Mouse (Mus musculus) macrophage (primary cell): ENCODE measurements around the gene Rufy1. TPM values are rescaled to one million over a fixed set of nuclear protein-coding genes. Genes with fewer than 3 reads are reported as not detected.
"Not testable (repeated sequence)": the region's sequence is repeated elsewhere in the genome, so short reads cannot be mapped to it uniquely, and the experiment has no call there.

Experiments used
- H3K27ac ChIP-seq: fragments of 350-480 bp; formaldehyde crosslinking; 2 replicates; pipeline ENCODE4 v1.9.0; 2021
- H3K36me3 ChIP-seq: fragments of 350-480 bp; formaldehyde crosslinking; 2 replicates; pipeline ENCODE4 v1.9.0; 2021; ENCODE audit errors: inconsistent target
- H3K4me3 ChIP-seq: fragments of 350-480 bp; formaldehyde crosslinking; 2 replicates; pipeline ENCODE4 v1.9.0; 2021; ENCODE audit errors: inconsistent target
- H3K79me2 ChIP-seq: fragments of 350-480 bp; formaldehyde crosslinking; 2 replicates; pipeline ENCODE4 v1.9.0; 2021; ENCODE audit errors: inconsistent target
- WGBS: methylation state at CpG from one replicate; pipeline ENCODE4 v1.1.7; 2026; ENCODE audit warnings: inconsistent platforms; ENCODE audit not compliant: missing documents; 5-methylcytosine and 5-hydroxymethylcytosine counted together
- polyA plus RNA-seq: library from polyadenylated mRNA; stranded (reverse); fragments of 250-400 nt; gene quantifications from 3 replicates; pipeline ENCODE4 v1.2.4, GENCODE M21; 2018; ENCODE audit warnings: inconsistent platforms

Gene Rufy1
- polyA plus RNA-seq, 1 experiment from 2014 or later: 75.9 TPM

DNA sequence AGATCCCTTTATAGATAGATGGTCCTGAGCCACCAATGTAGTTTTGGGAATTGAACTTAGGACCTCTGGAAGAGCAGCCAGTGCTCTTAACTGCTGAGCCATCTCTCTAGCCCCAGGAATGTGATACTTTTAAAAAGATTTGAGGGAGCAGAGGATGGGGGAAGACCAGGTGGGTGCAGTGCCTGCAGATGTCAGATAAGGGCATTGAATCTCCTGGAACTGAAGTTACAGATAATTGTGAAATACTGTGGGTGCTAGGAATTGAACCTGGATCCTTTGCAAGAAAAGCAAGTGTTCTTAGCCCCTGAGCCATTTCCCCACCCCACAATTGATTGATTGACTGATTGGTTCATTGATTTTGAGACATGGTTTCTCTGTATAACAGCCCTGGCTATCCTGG, 65.6 kb downstream of the Rufy1 start:
- Histone ChIP-seq H3K36me3 (no peaks in the 10 kb centered on the region), H3K4me3 (no peak overlapping the region), H3K27ac (no peak overlapping the region)

DNA sequence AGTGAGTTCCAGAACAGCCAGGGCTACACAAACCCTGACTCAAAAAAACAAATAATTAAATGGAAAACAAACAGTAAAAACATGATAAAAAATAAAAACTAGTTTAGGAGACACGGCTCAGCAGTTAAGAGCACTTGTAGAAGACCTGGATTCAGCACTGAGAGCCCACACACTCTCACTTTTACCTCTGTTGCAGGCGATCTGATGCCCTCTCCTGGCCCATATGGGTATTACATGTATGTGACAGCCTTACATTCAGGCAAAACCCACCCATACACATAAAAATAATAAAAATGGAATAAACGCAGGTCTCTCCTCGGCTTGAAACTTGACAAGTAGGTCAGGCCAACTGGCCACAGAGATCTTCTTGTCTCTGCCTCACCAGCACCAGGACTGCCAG, 66.4 kb downstream of the Rufy1 start:
- Histone ChIP-seq H3K36me3 (no peaks in the 10 kb centered on the region), H3K4me3 (no peak overlapping the region), H3K79me2 (no peaks in the 10 kb centered on the region), H3K27ac (no peak overlapping the region)
- 4% methylated on average over 4 of the region's 4 CpGs for WGBS

More for the DNA sequence above, 65.6 kb downstream of the Rufy1 start:
- H3K79me2 ChIP-seq: no peaks in the 10 kb centered on the region

DNA sequence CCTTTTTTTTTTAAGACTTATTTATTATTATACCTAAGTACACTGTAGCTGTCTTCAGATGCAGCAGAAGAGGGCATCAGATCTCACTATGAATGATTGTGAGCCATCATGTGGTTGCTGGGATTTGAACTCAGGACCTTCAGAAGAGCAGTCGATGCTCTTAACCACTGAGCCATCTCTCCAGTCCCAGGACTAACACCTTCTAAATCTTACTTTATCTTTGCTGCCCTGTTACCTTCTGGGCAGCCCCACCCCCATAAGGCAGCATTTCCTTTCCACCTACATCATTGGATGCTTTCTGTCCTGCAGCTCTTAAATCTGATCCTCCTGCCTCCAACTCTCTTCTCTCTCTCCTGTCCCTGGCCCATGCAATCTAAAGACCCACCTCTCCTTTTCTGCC, 69.6 kb downstream of the Rufy1 start:
- H3K36me3 ChIP-seq, H3K27ac ChIP-seq, H3K4me3 ChIP-seq, H3K79me2 ChIP-seq: not testable (repeated sequence)
- WGBS: 73% methylated on average over 1 of the region's 1 CpGs

DNA sequence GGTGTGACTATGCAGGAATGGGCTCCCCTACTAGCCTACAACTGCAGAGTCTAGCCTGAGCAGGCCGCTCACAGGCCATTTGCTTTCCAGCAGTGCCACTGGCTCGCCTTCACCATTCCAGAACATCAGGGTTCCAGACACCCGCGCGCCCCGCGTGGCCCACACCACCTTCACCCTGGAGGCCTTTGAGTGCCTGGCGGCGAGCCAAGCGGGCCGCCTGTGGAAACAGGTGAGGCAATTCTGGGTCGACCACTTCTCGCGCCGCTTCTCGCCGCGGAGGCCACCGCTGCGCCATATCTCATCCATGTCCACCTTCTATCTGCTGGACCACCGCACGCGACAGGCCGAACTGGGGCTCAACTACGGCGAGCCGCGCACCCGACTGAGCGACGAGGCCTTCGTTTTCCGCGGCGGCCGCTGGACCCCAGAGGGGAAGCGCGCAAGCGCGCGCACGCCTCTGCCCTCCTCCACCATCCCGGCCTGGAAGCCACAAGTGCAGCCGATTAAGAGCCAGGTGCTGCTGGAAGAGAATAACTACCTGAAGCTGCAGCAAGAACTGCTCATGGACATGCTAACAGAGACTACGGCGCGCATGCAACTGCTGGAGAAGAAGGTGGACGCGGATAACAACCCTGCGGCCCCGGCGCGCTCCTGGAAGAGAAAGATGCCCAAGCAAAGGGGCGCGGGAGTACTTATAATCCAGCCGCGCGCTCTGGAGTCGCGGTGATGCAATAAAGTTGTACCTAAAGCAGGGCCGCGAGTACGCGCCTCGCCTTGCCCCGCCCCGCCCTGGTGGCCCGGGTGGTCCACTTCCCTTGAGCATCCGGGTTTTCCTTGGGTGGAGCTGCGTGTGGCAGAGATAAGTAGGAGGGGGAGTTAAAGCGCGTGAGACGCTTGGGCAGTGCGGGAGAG, 71.7 kb downstream of the Rufy1 start:
- H3K4me3 ChIP-seq: peak overlapping the region; percentile 40
- no peaks in the 10 kb centered on the region for H3K36me3 ChIP-seq
- 6% methylated on average over 68 of the region's 74 CpGs for WGBS
- H3K79me2 ChIP-seq: no peaks in the 10 kb centered on the region
- H3K27ac ChIP-seq: no peak overlapping the region

DNA sequence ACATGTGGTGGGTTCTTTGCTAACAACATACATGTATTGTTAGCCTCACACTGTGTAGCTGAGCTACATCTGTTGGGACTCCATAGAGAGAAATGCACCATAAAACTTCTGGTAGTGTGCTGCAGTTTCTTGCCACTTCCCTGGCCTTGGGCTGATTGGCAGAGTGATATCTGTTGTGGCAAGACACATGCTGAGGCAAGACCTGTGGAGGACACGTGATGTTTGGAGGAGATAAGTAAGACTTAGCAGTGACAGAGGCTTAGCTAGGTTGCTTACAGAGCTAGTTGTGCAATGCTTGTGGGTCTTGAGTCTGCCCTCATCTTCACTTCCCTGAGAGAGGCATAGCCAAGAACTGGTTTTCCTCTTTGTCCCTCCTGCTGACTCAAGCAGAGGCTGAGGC, 75.5 kb downstream of the Rufy1 start:
- peak overlapping the region; percentile 3; the same call in 1 of the 2 replicates for H3K27ac ChIP-seq
- H3K79me2 ChIP-seq: no peaks in the 10 kb centered on the region
- 18% methylated on average over 1 of the region's 1 CpGs for WGBS

DNA sequence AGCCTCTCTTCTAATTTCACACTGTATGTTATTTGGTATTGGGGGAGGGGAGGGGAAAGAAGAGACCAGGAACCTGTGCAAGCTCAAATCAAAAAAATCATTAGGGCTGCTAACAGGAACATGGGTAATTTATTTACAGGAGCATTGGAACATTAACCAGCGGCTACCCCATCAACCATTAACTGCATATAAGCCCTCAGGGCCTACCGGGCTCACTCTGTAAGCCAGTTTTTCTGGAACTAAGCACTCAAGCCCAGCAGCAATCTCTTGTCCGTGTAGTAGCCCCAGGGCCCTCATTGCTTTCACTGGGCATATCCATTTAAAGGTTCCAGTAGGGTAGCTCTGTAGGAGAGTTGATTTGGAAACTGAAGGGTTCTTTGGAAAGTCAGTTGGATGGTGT, 76.1 kb downstream of the Rufy1 start:
- H3K79me2 ChIP-seq: no peaks in the 10 kb centered on the region
- H3K4me3 ChIP-seq: no peak overlapping the region
- no peaks in the 10 kb centered on the region for H3K36me3 ChIP-seq
- 98% methylated on average over 3 of the region's 3 CpGs for WGBS
- H3K27ac ChIP-seq: peak overlapping the region; percentile 3; the same call in 1 of the 2 replicates

More for the DNA sequence above, 75.5 kb downstream of the Rufy1 start:
- no peak overlapping the region for H3K4me3 ChIP-seq
- H3K36me3 ChIP-seq: no peaks in the 10 kb centered on the region

DNA sequence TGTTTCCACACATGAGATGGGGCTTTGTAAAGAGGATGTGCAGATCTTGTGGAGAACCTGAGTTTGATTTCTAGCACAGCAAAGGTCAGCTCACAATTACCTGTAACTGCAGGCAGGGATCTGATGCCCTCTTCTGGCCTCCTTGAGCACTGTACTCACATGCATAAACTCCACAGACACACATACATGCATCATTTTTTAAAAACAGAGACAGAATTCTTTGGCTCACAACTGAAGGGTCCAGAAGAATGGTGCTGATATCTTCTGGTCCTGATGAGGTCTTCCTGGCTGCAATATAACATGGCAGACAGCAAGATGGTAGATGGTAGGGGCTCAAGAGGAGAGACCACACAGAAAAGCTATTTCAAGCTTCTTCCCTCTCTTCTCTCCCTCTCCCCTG, 76.8 kb downstream of the Rufy1 start, which contains the start of gene Cby3:
TSS of gene Cby3 (plus strand) at position 301 of the 400 bp plus-strand sequence.
- no peaks in the 10 kb centered on the region for H3K36me3 ChIP-seq
- H3K79me2 ChIP-seq: no peaks in the 10 kb centered on the region
- no peak within 1 kb of the TSS for H3K4me3 ChIP-seq
- H3K27ac ChIP-seq: peak within 1 kb of the TSS; percentile 3; the same call in 1 of the 2 replicates

DNA sequence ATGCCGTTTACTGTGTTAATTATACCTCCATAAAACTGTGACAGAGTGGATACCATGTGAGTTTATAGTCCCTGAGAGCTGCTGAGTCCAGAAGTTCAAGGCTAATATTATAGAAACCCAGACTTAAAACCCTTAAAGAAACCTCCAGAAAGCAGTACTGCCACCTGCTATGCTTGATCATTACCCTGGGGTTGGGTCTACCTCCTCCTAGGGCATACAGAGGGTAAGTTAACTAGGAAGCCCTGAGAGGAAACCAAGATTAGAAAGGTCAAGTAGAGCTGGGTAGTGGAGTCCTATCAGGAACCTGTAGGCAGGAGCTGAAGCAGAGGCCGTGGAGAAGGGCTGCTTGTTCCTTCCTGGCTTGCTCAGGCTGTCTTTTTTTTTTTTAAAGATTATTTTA, 78.7 kb downstream of the Rufy1 start:
- no peaks in the 10 kb centered on the region for H3K79me2 ChIP-seq
- no peak overlapping the region for H3K4me3 ChIP-seq
- WGBS: 88% methylated on average over 2 of the region's 2 CpGs
- no peak overlapping the region for H3K27ac ChIP-seq
- no peaks in the 10 kb centered on the region for H3K36me3 ChIP-seq

DNA sequence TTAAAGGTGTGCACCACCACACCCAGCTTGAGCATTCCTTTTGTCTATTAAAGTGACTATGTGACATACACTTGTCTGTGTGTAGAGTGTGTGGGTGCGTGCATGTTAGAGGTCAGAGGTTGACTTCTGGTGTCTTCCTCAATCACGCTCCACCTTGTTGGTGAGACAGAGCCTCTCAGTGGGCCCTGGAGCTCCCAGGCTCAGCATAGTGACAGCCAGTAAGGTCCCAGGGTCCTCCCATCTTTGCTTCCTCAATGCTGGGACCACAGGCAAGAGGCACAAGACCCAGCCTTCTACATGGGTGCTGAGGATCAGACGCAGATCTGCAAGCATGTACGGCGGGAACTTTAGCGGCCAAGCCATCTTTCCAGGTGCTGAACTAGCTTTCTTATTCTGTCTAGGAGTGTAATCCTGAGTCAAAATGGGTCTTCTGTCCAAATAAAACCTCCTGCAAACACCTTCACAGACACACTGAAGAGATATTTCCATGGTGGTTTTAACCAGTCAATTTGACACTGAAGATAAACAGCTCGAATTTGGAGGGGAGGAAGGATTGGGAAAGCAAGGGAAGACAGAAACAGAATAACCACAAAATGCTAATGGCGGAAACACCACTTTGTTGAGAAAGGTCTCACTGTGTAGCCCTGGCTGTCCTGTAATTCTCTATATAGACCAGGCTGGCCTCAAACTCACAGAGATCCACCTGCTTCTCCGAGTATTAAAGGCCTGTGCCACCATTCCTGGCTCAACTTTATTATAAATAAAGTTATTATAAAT, 84.5 kb downstream of the Rufy1 start:
- H3K27ac ChIP-seq: no peak overlapping the region
- no peaks in the 10 kb centered on the region for H3K36me3 ChIP-seq
- H3K4me3 ChIP-seq: no peak overlapping the region
- 78% methylated on average over 9 of the region's 9 CpGs for WGBS
- H3K79me2 ChIP-seq: no peaks in the 10 kb centered on the region

DNA sequence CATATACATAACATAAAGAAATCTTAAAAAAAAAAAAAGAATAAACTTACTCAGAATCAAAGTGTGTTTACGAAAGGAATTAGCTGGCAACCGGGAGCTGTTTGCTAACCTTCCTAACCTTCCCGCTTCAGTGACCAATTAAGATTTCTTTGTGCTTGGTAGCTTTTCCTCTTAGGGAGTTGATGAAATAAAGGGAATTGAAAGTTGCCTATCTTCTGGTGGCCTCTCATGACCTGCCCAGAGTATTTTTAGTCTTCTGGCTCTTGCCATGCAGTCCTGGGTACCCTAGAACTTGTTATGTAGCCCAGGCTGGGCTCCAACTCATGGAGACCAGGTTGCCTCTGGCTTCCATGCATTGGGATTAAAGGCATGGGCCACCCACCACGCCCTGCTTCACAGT, 85.4 kb downstream of the Rufy1 start:
- 58% methylated on average over 4 of the region's 4 CpGs for WGBS
- Histone ChIP-seq H3K36me3 (no peaks in the 10 kb centered on the region), H3K79me2 (no peaks in the 10 kb centered on the region)

More for the DNA sequence above, 85.4 kb downstream of the Rufy1 start:
- no peak overlapping the region for H3K27ac ChIP-seq
- H3K4me3 ChIP-seq: no peak overlapping the region

Other genes starting within 250 kb of the Rufy1 start
- gene Sqstm1, start 220.3 kb downstream of the Rufy1 start, polyA plus RNA-seq: 491 to 809 TPM (median 572 TPM) in 3 replicates
- 34.3 to 55.7 TPM (median 49.2 TPM) in 3 replicates for gene Mgat4b, start 220.2 kb downstream of the Rufy1 start, polyA plus RNA-seq
- gene Ltc4s, start 192.5 kb downstream of the Rufy1 start, polyA plus RNA-seq: 6.5 to 23.2 TPM (median 6.5 TPM) in 3 replicates
- 9.9 to 14.8 TPM (median 12.5 TPM) in 3 replicates for gene Maml1, start 138.8 kb downstream of the Rufy1 start, polyA plus RNA-seq
- gene Canx, start 105.5 kb downstream of the Rufy1 start, polyA plus RNA-seq: 353 to 731 TPM (median 370 TPM) in 3 replicates
- gene Cby3, start 76.7 kb downstream of the Rufy1 start, polyA plus RNA-seq: not detected in 3 replicates
- 98.4 to 136 TPM (median 136 TPM) in 3 replicates for gene Hnrnph1, start 54.1 kb downstream of the Rufy1 start, polyA plus RNA-seq
- gene Adamts2, start 171.0 kb upstream of the Rufy1 start, polyA plus RNA-seq: not detected in 3 replicates